Mouse (Mus musculus) lung, postnatal 0 days (tissue): ENCODE results near the gene Gata3.

Experiments
- CTCF ChIP-seq: IDR thresholded peaks from 2 replicates; pipeline ENCODE4 v1.5.1; 2016; ENCODE audit warnings: antibody characterized with exemption, mild to moderate bottlenecking
- EP300 ChIP-seq: IDR thresholded peaks from 2 replicates; pipeline ENCODE4 v1.6.1; 2016; ENCODE audit warnings: antibody characterized with exemption, mild to moderate bottlenecking, control low read depth

DNA sequence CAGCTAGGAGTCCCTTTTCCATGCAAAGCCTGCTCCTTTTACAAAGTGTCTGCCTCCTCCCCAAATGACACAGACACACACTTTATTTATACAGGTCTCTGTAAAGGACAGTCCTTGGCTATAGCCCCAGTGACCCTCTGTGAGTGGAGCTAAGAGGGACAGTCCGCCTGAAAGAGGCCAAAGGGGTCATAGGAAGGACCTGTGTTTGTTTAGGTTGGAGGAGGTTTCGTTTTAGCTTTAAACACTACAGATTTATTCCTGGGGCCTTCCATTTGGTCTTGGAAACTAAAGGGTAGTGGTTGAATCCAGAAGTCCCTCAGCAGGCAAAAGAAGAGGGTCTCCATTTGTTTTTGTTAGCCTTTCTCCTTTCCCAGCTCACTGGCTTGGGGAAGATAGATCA, 16.1 kb downstream of the Gata3 start:
- TF ChIP-seq CTCF, result no peak
- TF ChIP-seq EP300, result no peak
